Mouse (Mus musculus) hematopoietic stem cell, adult 5-6 weeks (primary cell): ENCODE data around the gene Nucks1. TPM values are rescaled to one million over a fixed set of nuclear protein-coding genes. Genes with fewer than 3 reads are reported as not detected.

ENCODE experiments used
- ATAC-seq, 2 experiments: fragments of 125-278 bp in 1 of 2; replicated peaks in 1 of 2; 2 replicates each; pipeline ENCODE4 v1.8.0; 2016 to 2017; ENCODE audit warnings: inconsistent platforms in 2 of 2, mild to moderate bottlenecking in 2 of 2, moderate number of reproducible peaks in 2 of 2, low read depth in 1 of 2, moderate TSS enrichment in 1 of 2; ENCODE audit not compliant: low FRiP score in 2 of 2, poor library complexity in 2 of 2, severe bottlenecking in 2 of 2, insufficient read depth in 1 of 2, low TSS enrichment in 1 of 2
- total RNA-seq: library from RNA; stranded (forward); fragments of 172-1452, 232-1000 nt; gene quantifications from 2 replicates; pipeline ENCODE4 v1.2.3, GENCODE M21; 2017

Nucks1 gene
- total RNA-seq, 1 experiment from 2014 or later = 303 TPM

GRCm38 (mm10) chr1:131973991-131974390 lies 63.7 kb downstream of the Nucks1 start:
- no peak for ATAC-seq

GRCm38 (mm10) chr1:131976886-131977285 lies 66.6 kb downstream of the Nucks1 start:
- no peak for ATAC-seq

DNA sequence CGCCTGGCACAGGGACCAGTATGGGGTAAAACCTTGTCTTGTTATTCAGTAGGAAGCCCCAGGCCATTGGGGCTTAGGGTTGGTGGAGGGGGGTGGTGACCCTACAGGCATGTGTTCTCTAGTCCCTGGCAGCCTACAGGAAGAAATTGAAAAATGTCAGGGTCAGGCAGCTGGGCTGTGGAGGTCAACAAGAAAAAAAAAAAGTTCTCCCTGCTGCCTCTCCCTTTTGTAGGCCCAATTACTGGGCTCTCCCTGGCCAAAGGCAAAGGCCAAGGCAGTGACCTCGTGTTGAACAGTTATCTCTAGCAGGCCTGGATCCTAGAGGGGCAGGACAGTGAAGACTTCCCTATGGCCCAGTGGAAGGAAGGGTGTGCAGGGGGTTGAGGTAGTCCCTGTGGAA lies 70.1 kb downstream of the Nucks1 start:
- ATAC-seq = no peak

DNA sequence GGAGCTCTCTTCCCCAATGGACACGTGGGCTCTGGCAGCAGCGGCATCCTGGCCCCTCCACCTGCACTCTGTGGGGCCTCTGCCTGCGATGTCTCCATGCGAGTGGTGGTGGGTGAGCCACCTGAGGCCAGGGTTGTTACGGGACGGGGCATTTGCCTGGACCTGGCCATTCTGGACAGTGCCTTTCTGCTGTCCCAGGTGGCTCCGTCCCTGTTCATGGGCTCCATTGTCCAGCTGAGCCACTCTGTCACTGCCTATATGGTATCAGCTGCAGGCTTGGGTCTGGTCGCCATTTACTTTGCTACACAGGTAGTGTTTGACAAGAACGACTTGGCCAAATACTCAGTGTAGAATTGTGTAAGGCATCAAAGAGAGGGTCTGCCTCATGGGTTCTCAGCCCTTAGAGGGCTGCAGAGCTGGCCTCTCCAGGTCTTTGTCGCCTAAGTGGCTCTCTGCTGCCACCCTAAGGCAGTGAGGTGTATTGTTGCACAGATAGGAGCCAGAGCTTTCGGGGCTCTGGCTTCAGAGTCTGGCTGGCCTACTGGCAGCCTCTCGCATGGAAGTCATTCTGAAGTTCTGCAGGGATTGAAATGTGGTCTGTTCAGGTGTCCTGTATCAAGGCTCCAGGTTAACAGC lies 71.2 kb downstream of the Nucks1 start:
- ATAC-seq = peak; percentile 64 to 81

- peak; percentile 81 to 83 for ATAC-seq
Observed at GRCm38 (mm10) chr1:131982907-131983306, 72.6 kb downstream of the Nucks1 start.

DNA sequence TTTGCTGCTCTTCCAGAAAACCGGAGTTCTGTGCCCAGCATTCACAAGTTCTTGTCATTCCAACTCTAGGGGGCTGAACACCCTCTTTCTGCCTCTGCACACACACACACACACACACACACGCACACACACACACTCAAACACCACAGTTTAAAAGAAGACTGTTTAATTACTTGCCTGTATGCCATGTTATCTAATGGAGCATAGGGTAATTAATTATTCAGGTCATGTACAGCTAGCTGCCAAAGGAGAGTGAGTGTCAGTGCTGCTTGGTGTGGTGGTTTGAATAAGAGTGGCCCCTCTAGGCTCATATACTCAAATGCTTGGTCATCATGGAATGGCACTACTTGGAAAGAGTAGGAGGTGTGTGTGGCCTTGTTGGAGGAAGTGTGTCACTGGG lies 73.5 kb downstream of the Nucks1 start:
- ATAC-seq = no peak

Other genes with a start within 250 kb of the Nucks1 start
- gene Rab7b, start 221.8 kb upstream of the Nucks1 start, total RNA-seq = 2.1 and 4.5 TPM in 2 replicates
- gene Slc26a9, start 166.5 kb upstream of the Nucks1 start, total RNA-seq = not detected in 2 replicates
- not detected in 2 replicates for gene Pm20d1, start 113.2 kb upstream of the Nucks1 start, total RNA-seq
- gene Slc41a1, start 83.0 kb upstream of the Nucks1 start, total RNA-seq = 11.2 and 14.2 TPM in 2 replicates
- gene Rab29, start 43.3 kb upstream of the Nucks1 start, total RNA-seq = 16.1 and 28.8 TPM in 2 replicates
- gene Slc45a3, start 52.4 kb downstream of the Nucks1 start, total RNA-seq = 0.35 and 0.88 TPM in 2 replicates
- gene Elk4, start 97.1 kb downstream of the Nucks1 start, total RNA-seq = 118 and 147 TPM in 2 replicates
- gene Mfsd4a, start 157.5 kb downstream of the Nucks1 start, total RNA-seq = 0.79 and 2.9 TPM in 2 replicates
- 4.5 and 6.4 TPM in 2 replicates for gene Cdk18, start 229.2 kb downstream of the Nucks1 start, total RNA-seq